Mouse (Mus musculus) testis, postnatal 10 days (tissue): ENCODE results near the gene Tnfrsf13c.
A peak's percentile ranks its signal among the peaks of the same experiment; 100 is the strongest.
"Not testable (repeated sequence)": the region's sequence is repeated elsewhere in the genome, so short reads cannot be mapped to it uniquely, and the experiment has no call there.

ENCODE experiments used
- DNase-seq: peaks from one replicate; pipeline ENCODE4 v3.0.0; 2021; ENCODE audit warnings: low spot score

The Tnfrsf13c gene

GRCm38 (mm10) chr15:82223657-82224601 is at the start of gene Tnfrsf13c:
TSS of gene Tnfrsf13c (minus strand) at chr15:82224369.
- DNase-seq, result no peak

GRCm38 (mm10) chr15:82272295-82272694 is 48.1 kb upstream of the Tnfrsf13c start:
- DNase-seq, result no peak

DNA sequence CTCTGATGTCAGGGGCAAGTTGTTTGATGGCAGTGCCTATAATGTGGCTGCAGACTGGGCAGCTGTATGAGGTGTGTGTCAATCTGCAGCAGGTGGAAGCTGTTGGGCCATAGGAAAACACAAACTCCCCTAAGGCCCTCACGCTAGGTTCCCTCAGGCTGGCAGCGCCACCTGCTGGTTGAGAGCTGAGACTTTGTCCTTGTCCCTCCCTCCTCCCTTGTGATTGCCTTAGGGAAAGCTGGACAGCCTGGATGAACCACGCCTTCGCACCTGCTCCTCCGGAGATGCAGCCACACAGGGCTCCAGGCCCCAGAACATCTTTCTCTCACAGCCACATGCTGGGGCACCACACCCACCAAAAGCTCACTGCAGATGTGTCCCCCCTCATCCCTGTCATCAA is 47.0 kb upstream of the Tnfrsf13c start:
- DNase-seq, result peak; percentile 89

DNA sequence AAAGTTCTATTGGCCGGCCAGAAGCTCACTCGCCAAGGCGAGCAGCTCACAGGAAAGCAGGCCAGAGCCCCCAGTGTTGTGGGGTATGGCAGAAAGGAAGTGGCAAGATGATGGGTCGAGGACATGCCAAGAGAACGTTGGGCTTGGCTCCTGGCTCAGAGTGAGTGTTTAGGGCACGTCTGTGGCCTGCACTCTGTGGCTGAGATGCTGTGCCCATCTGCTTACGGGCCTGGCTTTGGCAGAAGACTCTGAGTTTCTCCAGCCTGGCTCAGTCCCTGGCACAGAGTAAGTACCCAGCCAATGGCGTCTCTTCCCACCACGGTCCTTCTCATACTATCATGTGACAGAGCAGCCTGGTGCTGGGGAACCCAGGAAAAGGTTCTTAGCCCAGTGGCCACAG is 44.6 kb upstream of the Tnfrsf13c start:
- no peak for DNase-seq

DNA sequence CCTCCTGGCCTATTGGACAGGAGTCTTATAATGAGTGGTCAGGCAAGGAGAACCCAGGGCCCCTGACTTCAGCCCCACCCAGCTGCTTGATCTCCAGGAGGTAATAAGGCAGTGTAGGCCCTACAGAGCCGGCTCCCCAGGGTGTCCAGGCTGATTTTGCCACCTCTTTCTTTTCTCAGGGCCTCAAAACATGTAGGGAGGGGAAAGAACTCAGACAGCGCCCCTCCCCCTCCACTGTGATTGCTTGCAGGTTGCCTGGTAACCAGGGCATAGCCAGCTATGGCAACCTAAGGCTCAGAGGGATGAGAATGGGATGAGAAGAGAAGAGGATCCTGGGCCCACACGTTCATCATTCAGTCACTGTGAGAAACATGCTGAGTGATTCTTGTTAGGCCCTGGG is 44.0 kb upstream of the Tnfrsf13c start:
- no peak for DNase-seq

DNA sequence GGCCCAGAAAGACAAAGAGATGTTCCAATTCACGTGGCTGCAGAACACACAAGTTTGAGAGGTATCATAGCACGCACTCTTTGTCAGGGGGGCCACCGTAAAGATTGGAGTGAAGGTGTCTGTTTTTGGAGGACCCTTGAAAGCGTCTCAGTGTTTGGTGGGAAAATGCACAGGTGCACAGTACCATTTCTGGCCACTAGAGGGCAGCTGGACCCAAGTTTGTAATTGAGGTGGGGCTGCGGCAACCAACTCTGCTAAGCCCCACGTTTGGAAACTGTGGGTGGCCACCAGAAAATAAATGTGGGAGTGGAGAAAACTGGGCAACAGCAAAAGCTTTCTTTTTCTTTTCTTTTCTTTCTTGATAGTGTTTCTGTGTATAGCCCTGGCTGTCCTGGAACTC is 42.2 kb upstream of the Tnfrsf13c start:
- DNase-seq, result peak; percentile 85

DNA sequence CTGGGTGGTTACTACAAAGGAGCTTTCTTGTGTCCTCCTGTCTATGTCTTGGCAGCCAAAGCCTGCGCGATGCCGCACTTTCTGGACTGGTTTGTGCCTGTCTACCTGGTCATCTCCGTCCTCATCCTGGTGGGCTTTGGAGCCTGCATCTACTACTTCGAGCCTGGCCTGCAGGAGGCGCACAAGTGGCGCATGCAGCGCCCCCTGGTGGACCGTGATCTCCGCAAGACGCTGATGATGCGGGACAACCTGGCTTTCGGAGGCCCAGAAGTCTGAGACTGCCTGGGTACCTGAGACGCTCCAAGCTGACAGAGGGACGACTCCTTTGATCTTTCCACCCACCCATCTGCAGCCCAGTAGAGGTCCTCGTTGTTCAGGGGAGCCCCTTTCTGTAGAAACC is 35.3 kb upstream of the Tnfrsf13c start:
- DNase-seq, result peak; percentile 89

DNA sequence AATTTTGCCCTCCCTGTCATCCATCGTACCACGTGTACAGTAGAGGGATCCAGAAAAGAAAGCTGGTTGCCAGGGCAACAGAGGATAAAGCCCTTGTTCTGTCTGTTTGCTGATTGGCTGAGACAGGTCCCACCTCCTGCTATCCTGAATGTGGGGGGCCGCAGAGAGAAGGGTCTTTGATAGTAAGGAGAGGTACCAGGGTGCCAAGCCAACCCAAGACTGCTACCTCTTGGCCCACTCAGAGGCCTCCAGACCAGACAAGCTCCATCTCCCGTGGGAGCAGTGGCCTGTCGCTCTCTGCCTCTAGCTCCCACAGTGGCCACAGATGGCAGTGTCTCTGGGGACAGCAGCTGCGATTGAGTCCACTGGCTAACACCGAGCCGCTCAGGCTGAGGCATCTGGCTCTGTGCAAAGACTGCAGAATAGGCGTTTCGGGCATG is 31.8 kb upstream of the Tnfrsf13c start:
- no peak for DNase-seq

DNA sequence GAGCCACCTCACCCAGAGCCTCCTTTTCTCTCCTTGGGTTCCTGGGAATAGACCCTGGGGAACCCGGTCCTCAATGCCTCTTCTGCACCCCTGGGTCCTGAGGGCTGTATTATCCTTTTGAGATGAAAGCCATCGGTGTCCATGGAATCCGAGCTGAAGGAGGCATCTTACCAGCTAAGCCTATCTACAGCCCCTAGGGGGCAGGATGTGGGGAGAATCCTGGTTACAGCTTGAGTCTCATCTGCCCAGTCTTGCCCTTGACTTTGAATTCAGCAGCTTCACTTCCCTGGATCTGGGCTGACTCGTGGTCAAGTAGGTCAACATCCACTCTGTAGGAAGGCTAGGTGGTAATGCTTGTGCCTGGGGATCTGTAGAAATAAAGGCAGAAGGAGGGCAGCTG is 31.1 kb upstream of the Tnfrsf13c start:
- DNase-seq, result no peak

DNA sequence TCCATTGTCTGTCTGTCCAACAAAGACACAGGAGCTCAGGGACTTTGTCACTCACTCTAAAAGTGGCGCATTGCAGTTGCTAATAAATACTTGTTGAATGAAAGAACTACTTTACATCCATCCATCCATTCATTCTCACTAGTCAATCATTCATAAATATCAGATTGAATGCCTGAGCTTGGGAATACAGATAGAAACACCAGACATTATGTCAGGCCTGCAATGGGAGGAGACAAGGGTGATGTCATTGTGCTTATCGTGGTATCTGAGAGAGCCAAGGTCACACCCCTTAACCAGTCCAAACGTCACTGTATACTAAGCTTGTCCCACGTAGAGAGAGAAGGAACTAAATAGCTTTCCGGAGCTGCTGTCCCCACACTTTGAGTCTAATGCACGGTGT is 27.9 kb upstream of the Tnfrsf13c start, which contains the start of gene 1500009C09Rik:
Gene 1500009C09Rik, plus strand, starts transcription at position 301 of the 400 bp plus-strand sequence.
- DNase-seq, result no peak

DNA sequence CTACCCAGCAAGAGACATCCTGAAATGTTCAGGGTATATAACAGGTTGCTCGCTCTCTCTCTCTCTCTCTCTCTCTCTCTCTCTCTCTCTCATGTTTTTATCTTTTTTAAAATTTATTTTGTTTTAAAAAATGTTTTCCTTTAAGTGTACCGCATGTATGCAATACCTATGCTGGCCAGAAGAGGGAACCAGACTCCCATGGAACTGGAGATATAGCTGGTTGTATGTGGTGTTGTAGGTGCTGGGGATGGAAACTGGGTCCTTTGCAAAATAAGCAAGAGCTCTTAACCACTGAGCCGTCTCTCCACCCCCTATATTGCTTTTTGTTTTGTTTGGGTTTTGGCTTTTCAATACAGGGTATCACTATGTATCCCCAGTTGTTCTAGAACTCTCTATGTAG is 27.4 kb upstream of the Tnfrsf13c start:
- no peak for DNase-seq

GRCm38 (mm10) chr15:82247131-82247776 is 23.1 kb upstream of the Tnfrsf13c start:
- no peak for DNase-seq

- DNase-seq, result not testable (repeated sequence)
Observed at GRCm38 (mm10) chr15:82244805-82245161, 20.6 kb upstream of the Tnfrsf13c start.

GRCm38 (mm10) chr15:82244115-82244804 is 20.1 kb upstream of the Tnfrsf13c start, which contains the start of gene Cenpm:
TSS of gene Cenpm (minus strand) at chr15:82244748.
- DNase-seq, result peak; percentile 93

GRCm38 (mm10) chr15:82243742-82244114 is 19.6 kb upstream of the Tnfrsf13c start:
- no peak for DNase-seq

- DNase-seq, result no peak
Observed at GRCm38 (mm10) chr15:82243311-82243710, 19.1 kb upstream of the Tnfrsf13c start.

DNA sequence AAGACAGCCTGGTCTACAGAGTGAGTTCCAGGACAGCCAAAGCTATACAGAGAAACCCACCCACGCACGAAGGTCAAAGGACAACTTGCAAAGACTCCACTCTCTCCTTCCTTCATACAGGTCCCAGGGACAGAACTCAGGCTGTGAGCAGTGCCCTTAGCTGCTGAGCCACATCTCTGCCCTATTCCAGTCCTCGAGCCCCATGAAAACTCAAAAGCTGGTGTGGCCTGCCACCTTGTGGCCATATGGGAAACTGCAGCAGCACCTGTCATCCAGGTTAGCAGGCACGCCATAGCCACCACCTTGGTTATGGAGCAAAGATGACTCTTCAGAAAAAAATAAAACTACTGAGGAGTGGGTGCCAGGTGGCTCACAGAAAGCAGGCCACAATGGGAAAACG is 12.4 kb upstream of the Tnfrsf13c start:
- peak; percentile 87 for DNase-seq

DNA sequence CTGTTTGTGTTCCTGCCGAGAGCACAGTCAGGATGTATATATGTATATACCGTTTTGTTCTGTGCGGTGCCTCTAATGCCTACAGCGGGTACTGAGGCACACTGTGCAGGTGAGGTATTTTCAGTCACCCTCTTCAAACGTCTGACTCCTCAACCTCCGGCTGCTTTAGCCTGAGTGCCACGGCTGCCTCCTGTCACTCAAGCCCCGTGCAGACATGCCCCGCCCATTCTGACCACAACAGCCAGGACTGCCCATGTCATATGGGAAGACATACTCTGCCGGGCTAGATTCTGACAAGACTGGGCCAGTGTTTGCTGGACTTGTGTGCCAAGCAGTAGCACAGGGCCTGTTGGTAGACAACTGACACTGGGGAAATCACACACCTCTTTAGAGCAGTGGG is 11.5 kb upstream of the Tnfrsf13c start:
- no peak for DNase-seq

GRCm38 (mm10) chr15:82232651-82233050 is 8.5 kb upstream of the Tnfrsf13c start:
- no peak for DNase-seq

DNA sequence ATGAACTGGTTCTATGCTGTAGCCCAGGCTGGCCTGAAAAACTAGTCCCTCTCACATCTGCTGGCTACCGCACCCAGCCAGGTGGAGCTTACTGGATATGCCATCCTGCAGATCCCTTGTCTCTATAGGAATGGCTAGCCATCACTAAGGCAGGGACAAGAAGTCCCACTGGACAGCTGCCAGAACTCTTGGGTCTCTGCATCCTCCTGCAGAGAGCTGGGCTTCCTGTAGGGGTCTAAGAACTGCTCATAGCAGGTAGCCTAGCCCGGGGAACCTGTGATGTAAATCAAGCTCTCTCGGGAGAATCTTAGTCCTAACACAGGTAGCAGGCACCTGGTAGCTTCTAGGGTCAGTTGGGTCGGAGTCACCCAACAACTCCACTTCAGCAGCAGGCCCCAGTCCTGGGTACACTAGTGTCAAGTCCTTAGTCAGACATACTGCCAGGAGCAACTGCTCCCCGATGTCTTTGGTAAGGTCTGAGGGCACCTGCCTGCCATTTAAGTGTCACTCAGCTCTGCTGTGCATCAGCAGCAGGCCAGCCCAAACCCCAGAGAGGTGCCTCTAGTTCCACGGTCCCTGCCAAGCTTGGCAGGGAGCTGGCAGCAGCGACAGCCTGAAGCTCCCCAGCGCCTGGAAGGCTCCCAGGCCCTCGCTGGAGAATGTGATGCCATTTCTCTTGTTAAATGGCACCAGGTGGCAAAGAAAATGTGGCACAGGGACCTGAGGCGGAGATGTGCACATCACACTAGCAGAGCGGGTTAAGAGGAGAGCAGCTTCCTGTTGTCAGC is 7.6 kb upstream of the Tnfrsf13c start:
- DNase-seq, result peak; percentile 63

GRCm38 (mm10) chr15:82231100-82231499 is 6.9 kb upstream of the Tnfrsf13c start:
- DNase-seq, result no peak
